Mouse (Mus musculus): ENCODE measurements at regions not wholly inside any gene's neighbourhood (a gene's known extent, or its start where the extent isn't known, plus 50 kb on each side); places are given as distances from the start of the nearest gene placed in this dataset.
A peak's percentile ranks its signal among the peaks of the same experiment; 100 is the strongest.

DNA sequence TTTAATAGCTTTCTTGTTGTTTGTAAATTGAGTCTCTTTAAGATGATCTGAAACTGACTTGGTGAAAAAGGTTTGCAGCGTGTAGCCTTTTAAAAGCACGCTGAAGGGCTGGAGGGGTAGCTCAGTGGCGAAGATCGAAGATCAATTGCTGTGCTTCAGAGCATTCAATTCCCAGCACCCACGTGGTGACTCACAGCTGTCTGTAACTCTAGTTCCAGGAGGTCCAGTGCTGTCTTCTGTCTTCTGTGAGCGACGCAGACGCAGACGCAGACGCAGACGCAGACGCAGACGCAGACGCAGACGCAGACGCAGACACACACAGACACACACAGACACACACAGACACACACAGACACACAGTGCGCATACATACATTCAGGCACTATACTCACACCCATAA lies 99.1 kb upstream of the Map4k3 start:
- DNase-seq (ENCODE audit: low read depth, low spot score): no peak

DNA sequence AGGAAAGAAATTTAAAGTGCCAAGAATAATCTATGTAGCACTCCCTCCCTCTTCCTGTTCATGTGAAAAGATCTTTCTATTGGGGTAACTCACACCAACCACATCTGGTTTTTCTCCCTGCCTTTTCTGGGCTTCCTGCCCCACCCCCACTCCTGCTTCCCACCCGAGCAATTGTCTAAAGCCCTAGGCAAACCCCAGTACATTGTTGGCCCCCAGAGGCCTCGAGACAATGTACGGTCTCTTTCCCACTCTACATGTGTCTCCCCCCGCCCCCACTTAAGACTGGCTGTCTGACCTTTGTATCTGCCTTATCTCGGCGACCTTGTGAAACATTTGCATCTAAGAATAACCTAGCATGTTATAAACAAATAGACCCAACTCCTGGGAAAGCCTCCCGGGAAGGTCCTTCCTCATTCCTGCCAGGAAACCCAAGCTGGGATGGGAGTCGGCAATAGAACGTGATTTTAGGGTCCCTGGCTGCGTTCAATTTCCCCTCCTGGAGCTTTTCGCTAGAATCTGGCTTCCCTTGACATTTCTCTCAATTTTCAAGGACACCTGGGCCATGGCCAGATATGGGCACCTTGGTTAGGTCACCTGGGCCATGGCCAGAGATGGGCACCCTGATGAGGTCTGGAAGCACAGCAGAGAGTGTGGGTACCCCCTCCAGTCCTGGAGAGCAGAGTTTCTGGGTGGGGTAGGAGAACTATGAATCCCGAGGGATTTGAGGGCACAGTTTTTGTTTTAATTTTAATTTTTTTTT lies 97.9 kb upstream of the Map4k3 start:
- DNase-seq (ENCODE audit: low read depth, low spot score): no peak

DNA sequence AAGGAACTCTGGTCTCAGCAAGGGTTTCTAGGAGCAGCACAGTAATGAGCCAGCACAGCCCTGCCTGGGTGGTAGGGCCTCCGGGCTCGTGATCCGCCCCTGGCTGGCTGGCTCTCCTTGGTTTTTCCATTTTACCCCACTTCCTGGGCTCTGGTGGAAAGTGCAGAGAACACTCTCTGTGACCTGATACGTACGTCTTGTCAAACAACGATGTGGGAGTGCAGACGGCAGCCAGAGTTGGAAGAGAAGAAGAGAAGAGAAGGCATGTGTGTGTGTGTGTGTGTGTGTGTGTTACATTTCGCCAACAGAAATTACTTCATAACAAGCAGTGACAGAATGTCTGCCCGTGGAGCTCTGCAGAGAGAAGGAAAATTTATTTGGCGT lies 97.2 kb upstream of the Map4k3 start:
- DNase-seq (ENCODE audit: low read depth, low spot score): no peak

GRCm38 (mm10) chr17:80824826-80825517 lies 96.7 kb upstream of the Map4k3 start:
- no peak for DNase-seq (ENCODE audit: low read depth, low spot score)

DNA sequence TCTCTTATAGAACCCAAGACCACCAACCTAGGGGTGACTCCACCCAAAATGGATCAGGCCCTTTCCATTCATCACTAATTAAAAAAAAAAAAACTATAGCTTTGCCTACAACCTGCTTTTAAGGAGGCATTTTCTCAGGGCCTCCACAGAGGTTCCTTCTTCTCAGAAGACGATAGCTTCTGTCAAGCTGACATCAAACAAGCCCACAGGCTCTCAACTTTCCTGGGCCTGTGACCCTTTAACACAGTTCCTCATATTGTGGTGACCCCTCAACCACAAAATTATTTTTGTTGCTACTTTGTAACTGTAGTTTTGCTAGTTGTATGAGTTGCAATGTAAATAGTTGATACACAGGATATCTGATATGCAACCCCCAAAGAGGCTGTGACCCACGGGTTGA lies 96.0 kb upstream of the Map4k3 start:
- no peak for DNase-seq (ENCODE audit: low read depth, low spot score)

GRCm38 (mm10) chr17:80820888-80821287 lies 92.6 kb upstream of the Map4k3 start:
- DNase-seq (ENCODE audit: low read depth, low spot score): no peak

DNA sequence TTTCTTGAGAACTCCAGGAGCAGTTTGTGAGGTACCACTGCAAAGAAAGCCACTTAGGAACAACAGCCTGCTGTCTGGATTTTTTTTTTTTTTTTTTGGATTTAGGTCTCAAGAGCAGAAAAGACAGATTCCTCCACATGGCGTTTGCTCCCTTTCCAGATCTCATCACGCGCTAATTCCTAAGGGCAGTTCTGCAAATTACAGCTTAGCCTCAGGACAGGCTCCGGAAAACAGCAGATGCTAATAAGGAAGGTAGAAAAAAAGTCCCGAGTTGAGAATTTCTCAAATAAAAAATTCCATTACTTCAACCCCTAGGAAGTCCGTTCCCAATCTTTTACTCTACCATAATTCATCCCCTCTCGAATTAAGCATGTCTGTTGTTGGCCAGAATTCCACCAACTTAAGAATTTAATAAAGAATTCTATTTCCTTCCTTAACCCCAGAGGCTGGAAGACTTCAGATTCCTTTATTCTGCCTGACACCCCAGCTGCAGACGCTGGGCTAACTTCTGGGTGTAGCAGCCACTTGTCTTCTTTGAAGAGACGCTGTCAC lies 90.3 kb upstream of the Map4k3 start:
- DNase-seq (ENCODE audit: low read depth, low spot score): no peak

GRCm38 (mm10) chr17:80815747-80816146 lies 87.5 kb upstream of the Map4k3 start:
- DNase-seq (ENCODE audit: low read depth, low spot score): peak; percentile 11

- no peak for DNase-seq (ENCODE audit: low read depth, low spot score)
Observed at GRCm38 (mm10) chr17:80813194-80813593, 84.9 kb upstream of the Map4k3 start.

DNA sequence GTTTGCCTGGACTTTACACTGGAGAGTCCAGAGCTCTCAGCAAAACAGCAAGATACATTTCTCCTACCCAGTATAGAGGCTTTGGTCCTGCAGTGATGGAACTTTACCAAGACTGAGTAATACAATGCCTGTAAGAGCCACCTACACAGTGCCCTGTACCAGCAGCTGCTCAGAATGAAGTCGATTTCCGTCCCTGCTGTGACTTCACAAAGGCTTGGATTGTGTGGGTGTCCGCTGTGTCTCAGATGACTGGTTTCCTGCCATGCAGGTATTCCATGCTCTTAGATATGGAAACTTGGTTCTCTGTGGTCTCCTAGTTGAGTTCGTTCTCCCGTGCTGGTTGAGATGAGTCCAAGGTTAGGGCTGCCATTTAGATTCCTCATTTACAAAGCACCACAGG lies 81.0 kb upstream of the Map4k3 start:
- peak; percentile 36 for DNase-seq (ENCODE audit: low read depth, low spot score)

DNA sequence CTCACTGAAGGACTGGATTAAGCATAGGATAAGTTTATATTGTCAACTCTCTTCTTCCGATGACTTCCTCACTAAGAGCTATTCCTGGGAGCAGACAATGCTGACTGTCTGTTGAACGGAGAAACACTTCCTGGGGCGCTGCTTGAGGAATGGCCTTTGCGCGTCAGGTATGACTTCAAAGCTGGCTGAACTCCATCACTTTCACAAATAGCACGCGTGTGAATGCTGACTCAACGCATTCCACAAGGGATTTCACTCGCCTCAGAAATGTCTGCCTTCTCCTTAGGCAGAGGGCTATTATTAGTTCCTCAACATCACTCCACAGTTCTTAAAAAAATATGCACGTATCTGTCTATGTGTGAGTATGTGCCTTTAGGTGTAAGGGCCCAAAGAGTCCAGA lies 79.8 kb upstream of the Map4k3 start:
- no peak for DNase-seq (ENCODE audit: low read depth, low spot score)

DNA sequence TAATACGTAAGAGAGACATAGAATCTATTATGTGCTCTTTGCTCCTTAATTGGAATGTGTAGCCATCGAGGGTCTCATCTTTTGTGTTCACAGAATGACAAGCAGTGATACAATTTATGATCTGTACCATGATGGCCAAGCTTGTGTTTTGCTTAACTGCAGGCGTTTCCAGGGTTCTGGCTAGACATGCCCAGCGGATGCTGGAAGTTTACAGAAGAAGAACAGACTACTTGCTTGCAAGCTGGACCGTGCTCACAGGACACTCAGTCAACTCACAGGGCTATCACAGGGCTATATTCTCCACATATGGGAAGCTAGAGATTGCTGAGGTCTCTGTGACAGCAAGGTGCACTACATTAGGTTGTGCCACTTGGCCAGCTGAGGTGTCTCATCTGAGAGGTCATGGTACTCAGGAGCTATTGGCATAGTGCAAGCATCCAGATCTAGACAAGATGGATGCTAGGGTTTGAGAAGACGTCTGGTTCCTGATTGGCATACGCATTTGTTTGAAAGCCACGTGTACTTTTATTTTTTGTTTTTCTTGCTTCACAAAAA lies 75.2 kb upstream of the Map4k3 start:
- no peak for DNase-seq (ENCODE audit: low read depth, low spot score)

- DNase-seq (ENCODE audit: low read depth, low spot score): no peak
Observed at GRCm38 (mm10) chr17:80802622-80803021, 74.3 kb upstream of the Map4k3 start.

GRCm38 (mm10) chr17:80801991-80802390 lies 73.7 kb upstream of the Map4k3 start:
- DNase-seq (ENCODE audit: low read depth, low spot score): no peak

GRCm38 (mm10) chr17:80801451-80801983 lies 73.2 kb upstream of the Map4k3 start:
- peak; percentile 14 for DNase-seq (ENCODE audit: low read depth, low spot score)

- no peak for DNase-seq (ENCODE audit: low read depth, low spot score)
Observed at GRCm38 (mm10) chr17:80800877-80801276, 72.6 kb upstream of the Map4k3 start.

GRCm38 (mm10) chr17:80800454-80800853 lies 72.2 kb upstream of the Map4k3 start:
- no peak for DNase-seq (ENCODE audit: low read depth, low spot score)

GRCm38 (mm10) chr17:80799061-80799460 lies 70.8 kb upstream of the Map4k3 start:
- no peak for DNase-seq (ENCODE audit: low read depth, low spot score)

DNA sequence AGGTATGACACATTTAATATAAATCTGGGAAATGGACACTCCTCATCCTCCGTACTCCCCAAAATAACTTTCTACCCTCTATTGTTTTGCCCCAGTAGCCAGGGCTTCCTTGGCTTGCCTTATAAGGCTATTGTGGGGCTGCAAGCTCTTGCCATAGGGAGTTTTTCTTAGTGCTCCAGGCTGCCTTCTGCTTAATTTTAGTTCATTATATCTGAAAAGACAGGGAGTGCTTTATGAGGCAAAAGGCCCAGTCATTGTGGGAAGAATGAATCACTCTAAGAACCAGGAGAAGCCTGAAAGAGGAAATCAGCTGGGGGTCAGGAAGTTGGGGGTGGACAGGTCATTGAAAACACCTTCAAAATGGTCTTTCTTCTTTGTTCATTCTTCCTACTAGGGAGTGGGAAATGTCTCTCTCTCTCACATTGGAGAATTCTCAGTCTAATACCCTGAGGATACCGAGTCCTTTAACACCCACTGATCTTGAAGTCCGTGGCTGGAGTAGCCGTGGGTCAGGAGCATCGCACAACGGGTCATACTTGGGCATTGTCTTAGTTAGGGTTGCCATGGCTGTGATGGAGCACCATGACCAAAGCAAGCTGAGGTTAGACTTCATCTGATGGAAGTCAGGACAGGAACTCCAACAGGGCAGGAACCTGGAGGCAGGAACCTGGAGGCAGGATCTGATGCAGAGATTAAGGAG lies 70.1 kb upstream of the Map4k3 start:
- no peak for DNase-seq (ENCODE audit: low read depth, low spot score)

- no peak for DNase-seq (ENCODE audit: low read depth, low spot score)
Observed at GRCm38 (mm10) chr17:80796790-80797189, 68.5 kb upstream of the Map4k3 start.

DNA sequence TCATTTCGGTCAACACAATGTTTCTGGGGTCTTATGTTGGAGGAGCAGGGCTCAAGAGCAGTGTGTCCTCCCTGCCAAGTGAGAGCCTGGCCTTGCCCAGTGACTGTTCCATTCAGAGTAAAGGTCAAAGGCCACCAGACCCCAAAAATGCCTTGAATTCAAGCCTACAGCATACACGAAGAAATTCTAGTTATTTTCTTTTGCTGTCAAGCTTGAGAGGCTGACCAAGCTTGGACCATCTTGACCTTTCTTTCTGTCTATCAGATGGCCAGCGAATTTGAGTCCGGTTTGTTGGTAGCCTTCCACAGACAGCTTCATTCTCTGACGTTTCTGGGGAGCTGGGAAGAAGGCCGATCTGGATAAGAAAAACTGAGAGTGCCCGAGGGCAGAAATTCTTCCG lies 68.1 kb upstream of the Map4k3 start:
- DNase-seq (ENCODE audit: low read depth, low spot score): no peak

Measured in CD4-positive helper T cell, adult 2 months (primary cell).